Mouse (Mus musculus) ovary, adult 2 months (tissue): ENCODE measurements around the gene Dnajc10. TPM values are rescaled to one million over a fixed set of nuclear protein-coding genes. Genes with fewer than 3 reads are reported as not detected.

Experiments
- polyA plus RNA-seq: library from polyadenylated mRNA; depleted of rRNA; stranded (reverse); fragments of >200 nt; gene quantifications from 2 replicates; pipeline ENCODE4 v1.2.3, GENCODE M21; 2012; rRNA removed

Gene Dnajc10
- polyA plus RNA-seq = 23.2 and 28.9 TPM in 2 replicates

DNA sequence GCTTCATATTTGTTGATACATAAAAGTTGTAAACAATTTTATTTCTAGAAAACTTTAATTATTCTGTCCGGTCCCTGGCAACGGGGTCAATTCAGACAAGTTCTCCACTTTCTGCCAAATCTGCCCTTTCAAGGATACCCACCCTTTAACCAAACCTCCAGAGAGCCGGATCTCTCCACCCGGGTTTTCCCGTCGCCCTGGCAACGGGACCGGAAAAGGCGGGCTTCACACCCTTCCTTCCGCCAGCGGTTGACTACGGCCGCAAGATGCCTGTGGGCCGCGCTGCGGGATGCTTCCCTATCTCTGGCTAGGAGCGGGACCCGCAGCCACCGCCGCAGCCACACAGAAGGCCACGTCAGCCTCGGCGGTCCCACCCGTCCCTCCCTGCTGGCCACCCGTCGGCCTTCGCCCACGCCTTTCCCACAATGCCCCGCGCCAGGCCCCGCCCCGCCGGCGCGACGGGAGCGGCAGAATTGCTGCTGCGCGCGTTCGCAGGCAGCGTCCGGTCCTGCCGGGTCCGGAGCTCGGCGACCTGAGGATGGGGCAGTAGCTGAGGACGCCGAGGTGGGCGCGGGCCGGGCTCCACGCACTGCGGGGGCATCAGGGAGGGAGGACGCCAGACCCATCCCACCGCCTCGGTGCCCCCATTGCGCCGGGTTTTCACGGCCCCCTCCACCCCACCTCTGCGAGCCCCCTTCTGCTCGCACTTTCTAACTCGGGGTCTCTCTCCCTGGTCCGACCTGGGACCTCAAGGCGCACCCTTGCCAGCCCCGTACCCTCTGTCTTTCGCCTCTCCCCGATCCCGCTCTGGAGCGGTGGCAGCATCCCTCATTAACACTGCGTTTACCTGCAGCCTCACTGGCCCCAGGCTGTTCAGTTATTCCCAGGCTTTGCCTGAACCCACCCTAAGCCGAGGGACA lies at the start of gene Dnajc10:
Gene Dnajc10, plus strand, starts transcription at position 225 of the 920 bp plus-strand sequence.

GRCm38 (mm10) chr2:80292172-80292571 lies 23.1 kb upstream of the Dnajc10 start, which contains the start of gene Prdx6b:
Prdx6b (plus strand) TSS chr2:80292472.

Other genes starting within 250 kb of the Dnajc10 start
- gene Pde1a, start 186.0 kb upstream of the Dnajc10 start, polyA plus RNA-seq = 7.0 and 9.7 TPM in 2 replicates
- not detected in 2 replicates for gene Prdx6b, start 23.0 kb upstream of the Dnajc10 start, polyA plus RNA-seq
- gene Frzb, start 132.2 kb downstream of the Dnajc10 start, polyA plus RNA-seq = 6.4 and 7.1 TPM in 2 replicates